Mouse (Mus musculus) limb, embryonic 15.5 days (tissue): ENCODE results near the gene Lyrm7. TPM values are rescaled to one million over a fixed set of nuclear protein-coding genes. Genes with fewer than 3 reads are reported as not detected.

Experiments used
- ATAC-seq: fragments of 200-750 bp; cut with Nextera tagmentation; 2 replicates; pipeline ENCODE4 v1.8.0; 2017; ENCODE audit warnings: low read depth, moderate TSS enrichment; ENCODE audit not compliant: insufficient number of reproducible peaks, low FRiP score, low TSS enrichment
- H3K27ac ChIP-seq: fragments of 300-500 bp; sonication (generic); 2 replicates; pipeline ENCODE4 v1.5.1; 2015; ENCODE audit warnings: moderate library complexity, mild to moderate bottlenecking, inconsistent platforms
- H3K27me3 ChIP-seq: fragments of 300-500 bp; sonication (generic); 2 replicates; pipeline ENCODE4 v1.6.1; 2015; ENCODE audit warnings: inconsistent platforms
- H3K36me3 ChIP-seq: fragments of 300-500 bp; sonication (generic); 2 replicates; pipeline ENCODE4 v1.6.1; 2015; ENCODE audit warnings: inconsistent platforms
- H3K4me1 ChIP-seq: fragments of 300-500 bp; sonication (generic); 2 replicates; pipeline ENCODE4 v1.6.1; 2015; ENCODE audit warnings: inconsistent platforms
- H3K4me2 ChIP-seq: fragments of 300-500 bp; sonication (generic); 2 replicates; pipeline ENCODE4 v1.6.1; 2015; ENCODE audit warnings: mild to moderate bottlenecking, inconsistent platforms
- H3K4me3 ChIP-seq: fragments of 300-500 bp; sonication (generic); 2 replicates; pipeline ENCODE4 v1.5.1; 2015; ENCODE audit warnings: mild to moderate bottlenecking, inconsistent platforms
- H3K9ac ChIP-seq: fragments of 300-500 bp; sonication (generic); 2 replicates; pipeline ENCODE4 v1.6.1; 2015; ENCODE audit warnings: inconsistent platforms
- H3K9me3 ChIP-seq: fragments of 300-500 bp; sonication (generic); 2 replicates; pipeline ENCODE4 v1.6.1; 2016; ENCODE audit warnings: inconsistent platforms
- WGBS: fragments of 180-500 bp; shearing (Covaris S2); methylation state at CpG from one replicate; pipeline ENCODE4 v1.1.7; 2015; 5-methylcytosine and 5-hydroxymethylcytosine counted together
- polyA plus RNA-seq: library from polyadenylated mRNA; unstranded; fragments of >200 nt; fragmentation: Nextera tagmentation; extraction: Ambion mirVana; gene quantifications from 2 replicates; pipeline ENCODE4 v1.2.1, GENCODE M21; 2015

Lyrm7 gene
- polyA plus RNA-seq, 1 experiment from 2014 or later = 9.5 TPM

DNA sequence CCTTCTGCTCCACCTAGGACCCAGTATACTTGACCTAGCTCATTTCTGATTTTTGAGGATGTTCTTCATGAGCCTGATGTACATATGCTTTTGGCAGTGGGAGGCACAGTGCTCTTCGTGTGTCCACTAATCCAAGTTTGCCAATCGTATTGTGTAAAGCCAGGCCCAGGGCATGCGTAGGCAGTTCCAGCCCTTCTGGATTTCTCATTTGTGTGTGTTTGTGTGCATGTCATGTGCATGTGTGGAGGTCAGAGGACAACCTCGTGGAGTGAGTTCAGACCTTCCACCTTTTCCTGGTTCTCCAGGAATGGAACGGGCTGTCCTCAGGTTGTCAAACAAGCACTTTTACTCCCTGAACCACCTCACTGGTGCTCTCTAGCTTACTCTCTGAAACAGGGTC, 51.1 kb downstream of the Lyrm7 start:
- Histone ChIP-seq H3K9ac (no peak overlapping the region), H3K4me2 (no peak overlapping the region)
- WGBS = 83% methylated on average over 5 of the region's 5 CpGs

DNA sequence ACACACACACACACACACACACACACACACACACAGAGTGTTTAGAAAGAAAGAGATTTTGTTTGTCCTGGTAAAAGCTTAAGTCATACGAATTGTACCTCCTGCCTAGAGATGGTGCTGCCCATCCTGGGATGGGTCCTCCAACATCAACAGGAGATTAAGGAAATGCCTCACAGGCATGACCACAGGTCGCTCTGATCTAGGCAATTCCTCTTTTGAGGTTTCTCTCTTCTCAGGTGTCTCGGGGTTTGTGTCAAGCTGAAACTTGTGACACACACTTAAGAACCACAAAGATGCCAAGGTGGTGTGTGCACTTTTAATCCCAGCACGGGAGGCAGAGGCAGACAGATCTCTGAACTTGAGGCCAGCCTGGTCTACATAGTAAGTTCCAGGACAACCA, 52.5 kb downstream of the Lyrm7 start:
- WGBS = 80% methylated on average over 4 of the region's 4 CpGs

More for the DNA sequence above, 51.1 kb downstream of the Lyrm7 start:
- no peak overlapping the region for H3K4me3 ChIP-seq
- no peaks in the 10 kb centered on the region for H3K4me1 ChIP-seq
- H3K9me3 ChIP-seq = no peaks in the 10 kb centered on the region
- ATAC-seq = no peak
- no peaks in the 10 kb centered on the region for H3K27me3 ChIP-seq
- H3K27ac ChIP-seq = no peak overlapping the region
- no peaks in the 10 kb centered on the region for H3K36me3 ChIP-seq

DNA sequence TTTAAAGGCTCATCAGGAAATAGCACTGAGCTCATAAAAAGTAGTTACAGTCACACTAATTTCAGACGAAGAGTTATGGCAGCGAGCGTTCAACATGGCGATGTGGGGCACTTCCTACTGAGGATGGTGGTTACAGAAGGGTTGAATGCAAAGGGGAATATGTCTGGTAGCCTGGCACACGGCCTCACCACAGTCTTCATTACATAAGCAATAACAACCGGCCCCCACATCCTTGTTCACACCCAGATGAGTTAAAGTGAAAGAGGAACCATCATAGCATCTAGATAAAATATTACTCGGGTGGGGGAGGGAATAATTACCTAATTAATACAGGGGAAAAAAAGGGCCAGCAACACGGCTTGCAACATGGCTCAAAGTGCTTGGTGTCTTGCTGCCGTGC, 53.0 kb downstream of the Lyrm7 start:
- no peak overlapping the region for H3K4me3 ChIP-seq
- H3K9me3 ChIP-seq = no peaks in the 10 kb centered on the region
- H3K4me1 ChIP-seq = no peaks in the 10 kb centered on the region
- ATAC-seq = no peak
- no peak overlapping the region for H3K27ac ChIP-seq
- no peak overlapping the region for H3K9ac ChIP-seq
- H3K4me2 ChIP-seq = no peak overlapping the region
- 66% methylated on average over 9 of the region's 9 CpGs for WGBS
- H3K27me3 ChIP-seq = no peaks in the 10 kb centered on the region
- no peaks in the 10 kb centered on the region for H3K36me3 ChIP-seq

More for the DNA sequence above, 52.5 kb downstream of the Lyrm7 start:
- no peaks in the 10 kb centered on the region for H3K4me1 ChIP-seq
- H3K9ac ChIP-seq = no peak overlapping the region
- no peak for ATAC-seq
- H3K4me3 ChIP-seq = no peak overlapping the region
- no peak overlapping the region for H3K4me2 ChIP-seq
- H3K27me3 ChIP-seq = no peaks in the 10 kb centered on the region
- H3K36me3 ChIP-seq = no peaks in the 10 kb centered on the region
- no peak overlapping the region for H3K27ac ChIP-seq
- no peaks in the 10 kb centered on the region for H3K9me3 ChIP-seq

DNA sequence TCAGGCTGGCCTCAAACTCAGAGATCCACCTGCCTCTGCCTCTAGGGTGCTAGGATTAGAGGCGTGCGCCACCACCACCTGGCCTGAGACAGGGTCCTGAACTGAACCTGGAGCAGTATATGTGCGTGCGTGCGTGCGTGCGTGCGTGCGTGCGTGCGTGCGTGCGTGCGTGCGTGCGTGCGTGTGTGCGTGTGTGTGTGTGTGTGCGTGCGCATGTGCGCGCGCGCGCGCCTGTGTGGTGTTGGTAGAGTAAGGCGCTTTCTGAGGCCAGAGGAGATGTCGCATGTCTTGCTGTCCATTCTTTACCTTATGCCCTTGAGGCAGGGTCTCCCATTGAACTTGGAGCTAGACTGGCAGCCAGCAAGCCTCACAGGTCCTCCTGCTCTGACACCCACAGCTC, 53.8 kb downstream of the Lyrm7 start:
- no peak for ATAC-seq
- H3K9me3 ChIP-seq = no peaks in the 10 kb centered on the region
- no peak overlapping the region for H3K9ac ChIP-seq
- no peak overlapping the region for H3K27ac ChIP-seq
- WGBS = 94% methylated on average over 28 of the region's 28 CpGs
- H3K4me3 ChIP-seq = no peak overlapping the region
- H3K36me3 ChIP-seq = no peaks in the 10 kb centered on the region
- H3K4me1 ChIP-seq = no peaks in the 10 kb centered on the region
- no peak overlapping the region for H3K4me2 ChIP-seq
- H3K27me3 ChIP-seq = no peaks in the 10 kb centered on the region

DNA sequence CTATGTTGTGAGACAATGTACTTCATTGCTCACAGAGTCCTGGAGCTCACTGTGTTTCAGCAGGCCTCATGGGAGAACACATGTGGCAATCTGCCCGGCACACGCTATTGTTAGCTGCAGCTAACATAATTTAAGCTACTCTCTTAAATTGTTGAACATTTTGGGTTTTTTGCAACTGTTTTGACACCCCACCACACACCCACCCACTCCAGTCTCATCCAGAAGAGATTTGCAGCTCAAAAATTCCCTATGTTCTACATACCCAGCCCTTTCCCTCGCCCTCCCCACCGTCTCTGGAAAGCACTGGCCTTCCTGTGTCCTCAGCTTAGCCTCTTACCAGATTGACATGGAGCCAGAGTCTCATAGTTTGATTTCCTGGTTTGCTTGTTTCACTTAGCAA, 55.5 kb downstream of the Lyrm7 start:
- Histone ChIP-seq H3K4me3 (no peak overlapping the region), H3K4me2 (no peak overlapping the region), H3K4me1 (no peaks in the 10 kb centered on the region), H3K27ac (no peak overlapping the region), H3K36me3 (no peaks in the 10 kb centered on the region), H3K27me3 (no peaks in the 10 kb centered on the region), H3K9ac (no peak overlapping the region), H3K9me3 (no peaks in the 10 kb centered on the region)
- 77% methylated on average over 4 of the region's 4 CpGs for WGBS
- no peak for ATAC-seq

DNA sequence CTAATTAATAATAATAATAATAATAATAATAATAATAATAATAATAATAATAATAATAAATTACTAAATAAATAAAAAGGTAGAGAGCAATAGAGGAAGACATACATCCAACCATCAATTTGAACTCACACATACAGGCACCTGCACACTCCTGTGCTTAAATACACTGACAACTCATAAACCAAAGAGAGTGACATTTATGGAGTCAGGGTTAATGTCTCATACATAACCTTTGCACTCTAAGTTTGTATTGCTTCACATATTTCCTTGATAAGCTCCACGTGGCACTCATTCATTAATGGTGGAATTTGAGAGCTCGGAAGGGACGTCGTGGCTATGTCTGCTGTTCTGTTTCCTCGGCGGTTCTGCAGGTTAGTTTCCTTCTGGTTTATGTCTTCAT, 58.1 kb downstream of the Lyrm7 start:
- Histone ChIP-seq H3K4me3 (no peak overlapping the region), H3K9me3 (no peaks in the 10 kb centered on the region), H3K27ac (no peak overlapping the region), H3K27me3 (no peaks in the 10 kb centered on the region), H3K36me3 (no peaks in the 10 kb centered on the region), H3K4me2 (no peak overlapping the region), H3K9ac (no peak overlapping the region), H3K4me1 (no peaks in the 10 kb centered on the region)
- 38% methylated on average over 6 of the region's 6 CpGs for WGBS
- ATAC-seq = no peak

DNA sequence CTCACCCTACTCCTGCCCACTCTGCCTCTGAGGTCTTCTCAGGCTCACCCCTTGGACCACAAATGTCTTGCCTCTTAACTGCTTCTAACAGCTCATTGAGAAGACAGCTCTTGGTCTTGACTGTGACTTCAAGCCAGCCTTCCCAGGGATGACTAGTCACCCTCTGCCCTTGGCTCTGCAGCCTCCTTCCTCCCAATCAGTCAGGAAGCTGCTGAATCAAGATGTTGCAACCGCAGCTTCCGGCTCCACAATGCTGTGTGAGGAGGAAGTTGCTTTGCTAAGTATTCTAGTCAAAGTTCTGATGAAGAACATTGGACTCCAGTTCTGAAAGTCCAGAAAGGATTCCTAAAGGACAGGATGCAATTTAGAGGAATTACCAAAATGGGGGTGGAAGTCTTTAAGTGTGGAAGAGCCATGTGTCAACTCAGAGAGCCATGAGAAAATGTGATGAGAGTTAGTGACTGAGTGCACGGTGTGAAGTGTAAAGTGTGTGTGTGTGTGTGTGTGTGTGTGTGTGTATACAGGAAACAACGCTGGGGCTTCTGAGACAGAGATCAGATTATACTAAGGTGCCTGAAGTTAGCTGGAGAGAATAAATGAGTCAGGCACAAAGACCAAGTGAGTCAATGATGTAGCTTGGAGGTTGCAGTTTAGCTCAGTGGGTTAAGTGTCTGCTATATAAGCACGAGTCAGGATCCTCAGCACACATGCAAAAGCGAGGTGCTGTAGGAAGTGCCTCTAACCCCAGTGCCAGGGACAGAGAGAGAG, 58.7 kb downstream of the Lyrm7 start:
- ATAC-seq = no peak
- H3K9me3 ChIP-seq = no peaks in the 10 kb centered on the region
- WGBS = 68% methylated on average over 6 of the region's 6 CpGs
- no peaks in the 10 kb centered on the region for H3K36me3 ChIP-seq
- no peak overlapping the region for H3K4me2 ChIP-seq
- no peak overlapping the region for H3K27ac ChIP-seq
- no peaks in the 10 kb centered on the region for H3K27me3 ChIP-seq
- H3K9ac ChIP-seq = no peak overlapping the region
- H3K4me1 ChIP-seq = no peaks in the 10 kb centered on the region
- no peak overlapping the region for H3K4me3 ChIP-seq

DNA sequence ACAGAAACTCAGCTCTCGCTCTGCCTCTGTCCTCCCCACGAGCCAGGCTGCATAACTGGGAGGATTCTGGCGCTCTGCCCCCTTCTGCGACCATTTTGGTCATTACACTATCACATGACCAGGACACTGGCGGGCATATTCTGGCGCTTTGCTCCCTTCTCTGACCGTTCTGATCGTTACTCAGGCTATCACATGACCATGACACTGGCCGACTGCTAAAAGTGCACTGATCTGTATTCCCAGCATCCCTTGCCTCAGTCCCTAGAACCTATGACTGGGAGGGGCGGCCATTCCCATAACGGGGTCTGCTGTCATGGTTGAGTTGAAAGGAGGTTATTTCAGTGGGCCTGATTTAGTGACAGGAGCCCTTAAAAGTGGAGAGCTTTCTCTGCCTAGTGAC, 64.2 kb downstream of the Lyrm7 start:
- no peak for ATAC-seq
- H3K27me3 ChIP-seq = no peaks in the 10 kb centered on the region
- no peak overlapping the region for H3K4me3 ChIP-seq
- 82% methylated on average over 11 of the region's 11 CpGs for WGBS
- H3K4me2 ChIP-seq = no peak overlapping the region
- H3K36me3 ChIP-seq = no peaks in the 10 kb centered on the region
- no peak overlapping the region for H3K9ac ChIP-seq
- no peak overlapping the region for H3K27ac ChIP-seq
- no peaks in the 10 kb centered on the region for H3K4me1 ChIP-seq
- no peaks in the 10 kb centered on the region for H3K9me3 ChIP-seq

DNA sequence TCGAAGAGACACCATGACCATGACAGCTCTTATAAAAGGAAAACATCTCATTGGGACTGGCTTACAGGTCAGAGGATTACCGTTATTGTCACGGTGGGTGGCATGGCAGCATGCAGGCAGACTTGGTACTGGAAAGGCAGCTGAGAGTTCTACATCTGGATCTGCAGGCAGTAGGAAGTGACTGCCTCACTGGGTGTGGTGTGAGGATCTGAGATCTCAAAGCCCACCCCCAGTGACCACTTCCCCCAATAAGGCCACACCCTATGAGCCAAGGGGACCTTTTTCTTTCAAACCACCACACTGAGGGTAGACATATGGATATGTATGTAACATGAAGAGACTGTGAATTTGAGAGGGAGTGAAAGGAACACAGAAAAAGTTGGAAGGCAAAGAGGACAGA, 66.0 kb downstream of the Lyrm7 start:
- WGBS = 79% methylated on average over 3 of the region's 3 CpGs
- Histone ChIP-seq H3K27ac (no peak overlapping the region), H3K9me3 (no peaks in the 10 kb centered on the region), H3K27me3 (no peaks in the 10 kb centered on the region), H3K4me1 (no peaks in the 10 kb centered on the region), H3K9ac (no peak overlapping the region), H3K4me3 (no peak overlapping the region), H3K4me2 (no peak overlapping the region), H3K36me3 (no peaks in the 10 kb centered on the region)
- no peak for ATAC-seq

DNA sequence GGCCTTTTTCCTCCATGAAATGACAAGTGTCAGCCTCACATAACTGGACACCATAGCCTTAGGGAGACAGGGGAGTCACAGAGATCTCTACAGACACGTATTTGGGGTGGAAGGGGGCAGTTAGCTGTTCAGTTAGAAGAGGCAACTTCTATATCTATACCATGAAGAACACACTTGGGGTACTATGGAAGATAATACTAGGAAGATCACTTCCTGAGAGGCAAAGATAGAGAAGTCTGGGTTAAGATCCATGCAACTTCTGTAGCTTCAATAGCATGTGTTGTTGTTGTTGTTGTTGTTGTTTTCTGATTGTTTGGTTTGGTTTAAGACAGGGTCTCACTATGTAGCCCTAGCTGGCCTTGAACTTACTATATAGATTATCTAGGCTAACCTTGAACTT, 67.5 kb downstream of the Lyrm7 start:
- WGBS = 58% methylated on average over 1 of the region's 1 CpGs
- H3K9me3 ChIP-seq = no peaks in the 10 kb centered on the region
- H3K36me3 ChIP-seq = no peaks in the 10 kb centered on the region
- no peak for ATAC-seq
- H3K4me2 ChIP-seq = no peak overlapping the region
- H3K9ac ChIP-seq = no peak overlapping the region
- H3K4me3 ChIP-seq = no peak overlapping the region
- no peak overlapping the region for H3K27ac ChIP-seq
- no peaks in the 10 kb centered on the region for H3K27me3 ChIP-seq
- peaks cover under 1% of the 10 kb centered on the region; the same call in 1 of the 2 replicates for H3K4me1 ChIP-seq

DNA sequence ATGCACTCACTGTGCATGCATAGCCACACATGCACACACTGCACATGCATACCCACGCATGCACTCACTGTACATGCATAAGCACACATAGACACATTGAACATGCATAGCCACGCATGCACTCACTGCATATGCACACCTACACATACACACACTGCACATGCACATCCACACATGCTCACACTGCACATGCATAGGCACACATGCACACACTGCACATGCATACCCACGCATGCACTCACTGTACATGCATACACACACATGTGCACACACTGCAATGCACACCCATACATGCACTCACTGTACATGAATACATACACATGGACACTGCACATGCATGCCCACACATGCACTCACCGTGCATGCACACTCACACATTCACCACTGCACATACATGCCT, 69.3 kb downstream of the Lyrm7 start:
- H3K9ac ChIP-seq = no peak overlapping the region
- H3K27ac ChIP-seq = no peak overlapping the region
- no peaks in the 10 kb centered on the region for H3K36me3 ChIP-seq
- no peak overlapping the region for H3K4me3 ChIP-seq
- no peak for ATAC-seq
- H3K9me3 ChIP-seq = no peaks in the 10 kb centered on the region
- peaks cover 3% of the 10 kb centered on the region; the same call in 1 of the 2 replicates for H3K4me1 ChIP-seq
- 93% methylated on average over 4 of the region's 4 CpGs for WGBS
- H3K27me3 ChIP-seq = no peaks in the 10 kb centered on the region
- H3K4me2 ChIP-seq = no peak overlapping the region

DNA sequence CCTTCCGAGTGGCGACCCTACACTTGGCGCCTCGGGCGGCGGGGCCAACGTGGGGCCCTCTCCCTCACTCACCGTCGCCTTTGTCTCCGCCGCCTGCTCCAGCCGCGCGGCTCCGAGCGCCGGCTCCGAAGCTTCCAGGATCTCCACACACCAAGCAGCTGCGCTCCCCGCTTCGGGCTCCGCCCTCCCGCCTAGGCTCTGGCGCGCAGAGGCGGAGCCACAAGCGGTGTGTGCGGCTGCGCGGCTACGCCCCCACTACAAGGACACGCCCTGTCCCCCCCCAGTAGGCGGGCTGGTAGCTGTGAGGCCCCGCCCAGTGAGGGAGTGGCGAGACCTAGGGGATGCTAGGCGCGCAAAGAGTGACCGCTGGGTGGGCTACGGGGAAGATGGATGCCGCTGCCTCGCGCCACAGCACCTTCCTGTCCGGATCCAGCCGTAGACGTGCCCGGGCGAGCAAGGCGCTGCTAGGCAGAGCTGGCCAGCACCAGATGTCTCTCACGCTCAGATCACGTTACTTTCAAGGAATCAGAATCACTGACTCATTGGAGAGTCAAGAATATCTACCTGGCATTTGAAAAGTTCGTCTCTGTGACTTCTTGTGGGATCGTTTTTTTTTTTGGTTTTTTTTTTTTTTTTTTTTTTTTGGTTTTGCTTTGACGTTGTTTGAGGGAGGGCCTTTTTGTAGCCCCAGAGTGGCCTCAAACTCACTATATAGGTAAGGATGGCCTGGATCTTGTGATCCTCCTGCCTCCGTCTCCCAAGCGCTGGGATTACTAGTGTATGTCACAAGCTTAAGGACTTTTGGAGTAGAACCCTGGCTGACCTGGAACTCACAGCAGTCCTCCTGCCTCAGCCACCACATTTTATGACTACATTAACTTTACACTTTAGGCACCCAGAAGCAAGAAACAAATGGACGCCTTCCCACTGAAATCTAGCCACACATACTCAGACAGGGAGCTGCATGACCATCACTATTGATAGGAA, 72.9 kb downstream of the Lyrm7 start, which contains the start of gene Cdc42se2:
Cdc42se2 (minus strand) TSS at position 188 of the 987 bp plus-strand sequence.
- Histone ChIP-seq H3K36me3 (no peaks in the 10 kb centered on the region), H3K4me2 (peak within 1 kb of the TSS; percentile 70), H3K9ac (peak within 1 kb of the TSS; percentile 89), H3K4me1 (peaks cover 9% of the 10 kb centered on the region; the same call in 1 of the 2 replicates), H3K9me3 (no peaks in the 10 kb centered on the region), H3K27me3 (no peaks in the 10 kb centered on the region), H3K27ac (peak within 1 kb of the TSS; percentile 99), H3K4me3 (peak within 1 kb of the TSS; percentile 84)
- ATAC-seq = peak; percentile 98
- 4% methylated on average over 56 of the region's 56 CpGs for WGBS
